Mouse (Mus musculus): ENCODE data around the gene Pop4. TPM values are rescaled to one million over a fixed set of nuclear protein-coding genes. Genes with fewer than 3 reads are reported as not detected.
"Not testable (repeated sequence)": the region's sequence is repeated elsewhere in the genome, so short reads cannot be mapped to it uniquely, and the experiment has no call there.

The Pop4 gene
- total RNA-seq (2015) = 37.3 and 43.8 TPM in 2 replicates
- total RNA-seq (2017) = 42.7 and 45.3 TPM in 2 replicates

DNA sequence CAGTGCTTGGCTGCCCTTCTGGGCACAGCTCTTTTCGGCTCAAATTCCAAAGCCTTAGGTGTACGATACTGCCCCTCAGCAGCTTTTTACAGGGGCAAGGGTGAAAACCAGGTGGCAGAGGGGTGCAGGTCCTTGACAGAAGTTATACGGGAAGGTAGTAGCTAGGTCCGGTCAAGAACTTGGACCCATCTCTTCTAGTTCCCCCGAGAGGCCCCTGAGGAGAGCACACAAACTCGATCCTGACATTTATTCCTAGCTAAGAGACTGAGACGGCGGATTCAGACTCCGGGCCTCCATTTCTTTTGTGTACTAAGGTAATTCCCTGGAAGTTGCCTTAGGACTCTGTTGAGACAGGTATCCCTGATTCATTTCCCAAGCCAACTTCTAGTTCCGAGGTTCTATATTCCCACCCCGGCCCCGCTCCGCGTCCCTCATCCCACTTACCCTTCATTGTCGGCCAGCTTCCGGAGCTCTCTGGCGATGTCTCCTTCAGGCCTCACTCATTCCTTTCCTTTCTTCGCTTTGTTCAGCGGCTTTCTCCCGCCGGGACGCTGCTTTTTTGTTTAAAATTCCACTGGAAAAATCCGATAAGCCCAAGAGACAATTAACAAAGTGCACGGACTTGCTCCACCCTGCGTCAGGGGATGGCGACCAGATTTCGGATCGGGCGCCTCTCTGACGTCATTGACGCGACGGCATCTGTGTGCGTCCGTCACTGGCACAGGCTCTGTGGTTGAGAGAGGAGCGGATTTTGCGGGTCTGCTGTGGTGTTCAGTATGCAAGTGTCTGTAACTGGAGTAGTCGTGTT is at the start of gene Pop4:
Gene Pop4, minus strand, starts transcription at position 721 of the 808 bp plus-strand sequence.
- ATAC-seq (replicated peaks; ENCODE audit: poor library complexity) = peak; percentile 93

- no peak for ATAC-seq (replicated peaks; ENCODE audit: poor library complexity)
These were observed 49.4 kb upstream of the Pop4 start for GRCm38 (mm10) chr7:38320641-38321040.

DNA sequence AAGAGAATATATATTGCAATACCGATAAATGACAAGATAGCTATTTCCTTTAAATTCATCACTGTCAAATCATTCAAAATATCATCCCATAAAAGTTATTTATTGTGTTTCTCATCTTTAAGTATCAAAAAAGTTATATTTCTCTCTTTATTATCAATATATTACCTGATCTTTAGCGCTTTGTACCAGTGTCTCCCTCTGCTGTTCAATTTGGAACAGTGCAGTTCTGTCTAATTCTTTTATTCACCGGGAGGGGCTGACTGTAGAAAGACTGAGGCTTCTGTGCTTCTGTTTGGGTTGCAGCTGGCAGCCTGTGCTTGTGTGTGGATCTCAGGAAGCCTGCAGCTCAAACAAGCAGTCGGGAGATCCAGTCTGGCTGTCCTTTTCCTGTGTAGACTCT is 11.0 kb upstream of the Pop4 start:
- ATAC-seq (replicated peaks; ENCODE audit: poor library complexity) = not testable (repeated sequence)

DNA sequence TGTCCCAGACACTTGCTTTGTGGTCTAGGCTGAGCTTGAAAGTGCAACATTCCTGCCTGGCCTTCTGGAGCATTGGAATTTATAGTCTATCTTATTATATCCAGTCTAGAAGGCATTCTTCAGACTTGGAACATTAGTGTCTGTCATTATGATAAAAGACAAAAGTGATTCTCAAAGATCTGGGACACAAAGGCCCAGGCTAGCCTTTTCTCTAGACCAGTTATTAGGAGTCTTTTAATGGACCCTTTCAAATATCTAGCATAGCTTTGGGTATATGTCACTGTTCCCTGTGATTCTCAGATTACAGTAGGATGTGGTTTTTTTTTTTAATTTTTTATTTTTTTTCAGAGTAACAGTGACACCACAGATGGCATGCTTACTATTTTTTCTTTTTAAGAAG is 1.3 kb upstream of the Pop4 start:
- no peak for ATAC-seq (replicated peaks; ENCODE audit: poor library complexity)

GRCm38 (mm10) chr7:38271859-38272258 is 636 bp upstream of the Pop4 start:
- peak; percentile 21 for ATAC-seq (replicated peaks; ENCODE audit: poor library complexity)

- no peak for ATAC-seq (replicated peaks; ENCODE audit: poor library complexity)
These were observed 238 bp upstream of the Pop4 start for GRCm38 (mm10) chr7:38271511-38271811.

DNA sequence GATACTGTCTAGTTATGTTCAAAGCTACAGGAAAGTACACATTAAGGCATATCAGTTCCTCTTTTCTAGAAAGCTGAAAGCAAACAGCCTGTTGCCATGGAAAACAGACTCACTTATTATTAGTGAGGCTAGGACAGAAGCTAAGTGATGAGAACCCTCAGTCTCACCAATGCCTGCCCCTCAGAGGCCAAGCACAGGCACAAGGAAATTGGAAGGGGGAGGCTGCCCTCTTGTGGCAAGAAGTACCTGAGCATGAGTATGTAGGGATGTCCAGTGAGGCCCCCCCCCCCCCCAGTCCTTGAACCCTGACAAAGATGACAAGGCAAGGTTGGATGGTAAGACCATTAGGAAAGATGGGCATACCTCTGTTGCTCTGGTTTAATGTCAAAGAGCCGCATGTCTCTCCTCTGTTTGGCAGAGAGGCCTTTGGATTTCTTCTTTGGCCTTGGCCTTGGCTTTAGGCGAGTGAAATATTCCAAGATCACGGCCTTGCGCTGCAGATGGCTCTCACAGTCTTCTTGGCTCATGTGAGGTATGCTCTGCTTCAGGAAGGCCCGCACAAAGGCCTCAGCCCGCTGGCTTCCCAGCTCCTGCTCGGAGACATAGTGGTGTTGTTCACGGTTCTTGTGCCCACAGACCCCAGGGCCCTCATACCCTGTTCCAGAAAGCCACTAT is 4.1 kb downstream of the Pop4 start:
- ATAC-seq (replicated peaks; ENCODE audit: poor library complexity) = peak; percentile 66

DNA sequence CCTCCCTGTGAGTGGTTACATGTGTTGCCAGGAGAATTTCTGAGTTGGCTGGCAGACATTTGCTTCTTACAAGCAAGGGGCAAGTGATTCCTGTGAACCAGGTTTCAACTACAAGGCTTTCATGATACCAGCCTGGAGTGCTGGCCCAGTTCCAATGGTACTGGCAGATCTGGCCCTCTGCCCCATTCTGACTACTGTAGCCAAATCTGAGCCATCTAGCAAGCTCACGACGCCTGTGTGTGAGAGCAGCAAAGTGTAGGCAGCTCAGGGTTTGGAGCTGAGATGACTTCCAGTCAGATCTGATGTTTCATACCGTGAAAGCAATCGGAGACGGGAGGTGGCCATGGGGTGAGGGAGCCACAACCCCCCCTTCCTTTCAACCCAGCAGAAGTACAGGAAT is 8.8 kb downstream of the Pop4 start:
- no peak for ATAC-seq (replicated peaks; ENCODE audit: poor library complexity)

GRCm38 (mm10) chr7:38259631-38260030 is 11.6 kb downstream of the Pop4 start:
- no peak for ATAC-seq (replicated peaks; ENCODE audit: poor library complexity)

GRCm38 (mm10) chr7:38253441-38253840 is 17.8 kb downstream of the Pop4 start:
- ATAC-seq (replicated peaks; ENCODE audit: poor library complexity) = no peak

DNA sequence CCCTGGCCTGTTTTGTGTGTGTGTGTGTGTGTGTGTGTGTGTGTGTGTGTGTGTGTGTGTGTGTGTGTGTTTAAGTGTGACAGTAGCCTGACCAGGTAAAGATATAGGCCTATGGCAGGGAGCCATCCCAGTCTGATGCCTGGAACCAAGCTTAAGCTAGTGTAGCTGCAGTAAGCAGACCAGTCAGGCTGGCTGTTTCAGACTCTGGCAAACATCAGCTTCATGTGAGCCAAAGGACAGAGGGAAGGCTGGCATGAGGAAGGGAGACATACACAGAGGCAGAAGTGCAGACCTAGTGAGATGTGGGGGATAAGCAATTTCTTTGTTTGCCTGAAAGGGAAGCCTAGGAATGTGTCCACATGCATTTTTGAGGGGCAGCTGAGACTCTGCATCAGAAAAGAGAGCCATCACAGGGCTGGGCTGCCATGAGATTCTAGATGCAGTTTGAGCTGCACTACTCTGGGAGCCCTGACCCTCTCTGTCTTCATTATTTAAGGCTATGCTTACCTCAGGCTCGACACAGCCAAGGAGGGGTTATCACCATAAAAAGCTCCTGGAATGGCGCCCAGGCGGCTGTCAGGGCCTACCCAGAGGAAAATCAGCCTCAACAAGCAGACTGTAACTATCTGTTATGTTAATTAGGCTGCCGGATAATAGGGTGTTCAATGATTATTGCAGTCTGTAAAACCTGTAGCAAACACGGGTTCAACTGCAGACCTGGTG is 19.6 kb downstream of the Pop4 start:
- ATAC-seq (replicated peaks; ENCODE audit: poor library complexity) = no peak

DNA sequence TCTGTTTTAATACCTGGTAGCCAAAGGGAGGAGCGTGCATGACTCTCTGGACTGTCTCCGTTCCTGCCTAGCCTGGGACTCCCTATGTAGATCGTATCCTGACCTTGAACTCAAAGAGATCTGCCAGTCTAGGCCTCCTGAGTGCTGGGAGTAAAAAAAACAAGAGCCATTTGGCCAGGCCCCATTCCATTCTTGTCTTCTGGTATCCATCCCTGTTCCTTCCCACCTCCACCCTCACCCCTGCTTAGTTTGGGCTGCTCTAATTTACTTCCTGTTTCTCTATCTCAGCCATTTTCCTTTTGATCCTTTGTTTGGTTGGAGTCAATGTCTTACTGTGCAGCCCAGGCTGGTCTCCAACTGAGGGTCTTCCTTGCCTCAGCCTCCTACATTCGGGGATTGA is 28.8 kb downstream of the Pop4 start:
- no peak for ATAC-seq (replicated peaks; ENCODE audit: poor library complexity)

DNA sequence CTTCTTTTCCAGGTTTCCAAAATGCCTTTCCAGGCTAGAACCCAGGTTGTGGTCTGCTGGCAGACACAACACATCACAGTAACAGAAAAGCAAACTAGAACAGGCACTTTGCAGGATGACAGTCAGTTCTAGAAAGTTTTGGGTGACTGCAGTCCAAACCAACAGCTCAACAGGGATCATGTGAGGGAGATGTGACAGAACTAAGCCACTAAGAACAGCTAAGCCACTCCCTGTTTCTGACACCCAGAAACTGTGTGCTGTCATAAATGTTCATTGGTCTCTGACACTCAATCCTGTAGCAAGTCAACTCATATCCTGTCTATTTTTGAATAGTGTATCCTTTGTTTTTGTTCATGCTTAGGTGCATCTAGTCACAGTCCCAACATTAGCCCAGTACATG is 34.1 kb downstream of the Pop4 start:
- ATAC-seq (replicated peaks; ENCODE audit: poor library complexity) = no peak

GRCm38 (mm10) chr7:38236400-38237105 is 34.7 kb downstream of the Pop4 start:
- ATAC-seq (replicated peaks; ENCODE audit: poor library complexity) = no peak

- no peak for ATAC-seq (replicated peaks; ENCODE audit: poor library complexity)
These were observed 40.9 kb downstream of the Pop4 start for GRCm38 (mm10) chr7:38230285-38230684.

DNA sequence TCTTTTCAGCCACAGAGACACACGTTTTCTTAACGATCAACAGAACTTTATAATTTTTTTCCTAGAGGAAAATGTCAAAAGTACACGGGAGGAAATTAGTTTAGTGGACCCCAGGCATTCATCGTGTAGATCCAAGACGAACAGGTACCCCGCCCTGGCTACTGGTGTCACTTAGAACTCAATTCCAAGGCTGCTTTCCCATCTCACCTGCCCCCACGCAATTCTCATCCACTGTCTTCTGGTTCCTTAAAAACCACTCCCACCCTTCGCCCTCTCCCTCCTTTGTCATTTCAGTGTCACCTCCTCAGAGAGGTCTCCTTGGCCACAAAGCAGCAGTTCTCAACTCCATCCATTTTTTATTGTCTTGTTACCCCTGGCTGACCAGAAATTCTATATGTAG is 42.9 kb downstream of the Pop4 start:
- ATAC-seq (replicated peaks; ENCODE audit: poor library complexity) = no peak

DNA sequence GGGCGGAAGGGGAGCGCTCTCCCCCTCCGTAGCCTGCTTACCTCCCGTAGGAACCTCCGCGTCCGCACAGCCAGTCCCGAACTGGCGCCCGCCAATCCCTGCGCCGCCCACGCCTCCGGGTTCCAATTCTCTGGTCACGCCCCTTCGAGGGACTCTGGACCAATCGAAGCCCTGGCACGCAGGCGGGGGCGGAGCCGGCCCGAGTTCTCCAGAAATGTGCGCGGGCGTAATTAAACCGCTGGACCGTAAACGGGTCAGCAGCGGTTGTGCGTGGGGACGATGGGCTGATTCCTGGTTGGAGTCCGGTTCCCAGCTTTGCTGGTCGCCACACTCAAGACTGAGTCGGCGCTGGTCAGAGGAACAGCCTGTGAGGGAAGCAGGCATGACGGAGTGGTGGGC is 43.3 kb downstream of the Pop4 start, which contains the start of gene Plekhf1:
Gene Plekhf1, minus strand, starts transcription at position 117 of the 399 bp plus-strand sequence.
- ATAC-seq (replicated peaks; ENCODE audit: poor library complexity) = peak; percentile 96

GRCm38 (mm10) chr7:38227181-38227899 is 43.9 kb downstream of the Pop4 start:
- peak; percentile 49 for ATAC-seq (replicated peaks; ENCODE audit: poor library complexity)

DNA sequence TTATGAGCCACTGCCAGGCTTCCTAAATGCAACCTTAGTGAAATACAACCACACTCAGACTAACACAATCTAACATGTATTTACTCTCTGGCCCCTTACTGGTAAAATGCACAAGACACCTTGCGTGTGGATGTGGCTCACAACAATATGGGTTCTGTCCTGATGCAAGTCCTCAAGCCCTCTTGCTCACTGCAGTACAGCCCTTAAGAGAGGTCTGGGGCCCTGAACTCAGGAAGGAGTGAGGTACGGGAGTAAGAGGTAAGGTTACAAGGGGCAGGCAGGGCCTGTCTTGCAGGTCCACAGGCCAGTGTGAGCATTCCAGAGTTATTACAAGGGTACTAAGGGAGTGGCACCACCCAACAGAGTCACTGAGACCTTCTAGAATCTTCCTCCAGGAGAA is 45.0 kb downstream of the Pop4 start:
- ATAC-seq (replicated peaks; ENCODE audit: poor library complexity) = no peak

DNA sequence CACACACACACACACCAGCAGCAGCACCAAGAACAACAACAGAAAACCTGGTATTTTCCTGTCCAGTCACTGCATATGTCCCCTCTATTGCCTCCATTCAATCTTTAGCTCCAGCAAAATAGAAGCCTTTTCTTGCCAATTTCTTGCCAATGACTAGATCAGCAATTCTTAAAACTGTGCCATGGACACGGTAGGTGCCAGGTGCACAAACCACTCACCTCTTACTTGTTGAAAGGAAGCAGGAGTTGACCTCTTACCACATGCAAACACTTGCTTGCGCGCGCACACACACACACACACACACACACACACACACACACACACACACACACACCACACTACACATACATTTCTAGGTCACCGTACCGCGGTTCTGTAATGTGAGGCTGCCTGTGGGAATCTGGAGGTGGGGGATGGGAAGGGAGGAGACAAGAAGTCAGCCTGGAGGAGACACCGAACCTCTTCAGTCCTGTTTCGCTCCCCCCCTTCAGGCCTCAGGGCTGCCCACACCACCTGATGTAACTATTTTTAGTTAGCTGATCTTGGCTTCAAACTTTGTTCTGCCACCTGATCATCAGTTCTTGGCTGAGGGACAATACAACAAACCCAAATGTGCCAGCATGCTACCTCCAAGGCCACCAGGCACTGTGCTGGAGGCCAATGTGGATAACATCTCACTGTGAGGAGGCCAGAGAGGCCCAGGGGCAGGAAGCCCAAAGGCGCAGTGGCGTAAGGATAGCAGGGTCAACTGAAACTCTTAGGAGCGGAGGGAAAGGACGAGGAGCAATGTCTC is 46.5 kb downstream of the Pop4 start:
- no peak for ATAC-seq (replicated peaks; ENCODE audit: poor library complexity)
